Mouse (Mus musculus) retina, postnatal 1 day (tissue): ENCODE results near the gene Syngr1.
"Not testable (repeated sequence)": the region's sequence is repeated elsewhere in the genome, so short reads cannot be mapped to it uniquely, and the experiment has no call there.

Experiments
- DNase-seq: peaks from one replicate; pipeline ENCODE4 v3.0.0-alpha.2; 2012

Syngr1 gene

GRCm38 (mm10) chr15:80121721-80122325 lies 30.7 kb downstream of the Syngr1 start:
- no peak for DNase-seq

- not testable (repeated sequence) for DNase-seq
Observed at GRCm38 (mm10) chr15:80122431-80122830, 31.3 kb downstream of the Syngr1 start.

- no peak for DNase-seq
Observed at GRCm38 (mm10) chr15:80124651-80125050, 33.5 kb downstream of the Syngr1 start.

- no peak for DNase-seq
Observed at GRCm38 (mm10) chr15:80127191-80127590, 36.1 kb downstream of the Syngr1 start.

GRCm38 (mm10) chr15:80129982-80130381 lies 38.8 kb downstream of the Syngr1 start:
- no peak for DNase-seq

- no peak for DNase-seq
Observed at GRCm38 (mm10) chr15:80130689-80131088, 39.6 kb downstream of the Syngr1 start.

GRCm38 (mm10) chr15:80131421-80131820 lies 40.3 kb downstream of the Syngr1 start:
- DNase-seq: no peak

GRCm38 (mm10) chr15:80132452-80132851 lies 41.3 kb downstream of the Syngr1 start:
- DNase-seq: no peak

- peak; percentile 97 for DNase-seq
Observed at GRCm38 (mm10) chr15:80132993-80133586, 42.0 kb downstream of the Syngr1 start, which contains the start of gene Tab1. Gene Tab1 (plus strand): TSS chr15:80133127.

- no peak for DNase-seq
Observed at GRCm38 (mm10) chr15:80133682-80134449, 42.7 kb downstream of the Syngr1 start.

GRCm38 (mm10) chr15:80134450-80134847 lies 43.3 kb downstream of the Syngr1 start:
- no peak for DNase-seq

GRCm38 (mm10) chr15:80135499-80135898 lies 44.4 kb downstream of the Syngr1 start:
- no peak for DNase-seq

- no peak for DNase-seq
Observed at GRCm38 (mm10) chr15:80136645-80137044, 45.5 kb downstream of the Syngr1 start.

GRCm38 (mm10) chr15:80137945-80138791 lies 47.0 kb downstream of the Syngr1 start:
- DNase-seq: no peak

GRCm38 (mm10) chr15:80140302-80140701 lies 49.2 kb downstream of the Syngr1 start:
- no peak for DNase-seq

GRCm38 (mm10) chr15:80140878-80141277 lies 49.7 kb downstream of the Syngr1 start:
- DNase-seq: no peak

GRCm38 (mm10) chr15:80142130-80142529 lies 51.0 kb downstream of the Syngr1 start:
- peak; percentile 24 for DNase-seq

- no peak for DNase-seq
Observed at GRCm38 (mm10) chr15:80143760-80144159, 52.6 kb downstream of the Syngr1 start.

- no peak for DNase-seq
Observed at GRCm38 (mm10) chr15:80145397-80145796, 54.3 kb downstream of the Syngr1 start.

- DNase-seq: no peak
Observed at GRCm38 (mm10) chr15:80146153-80146552, 55.0 kb downstream of the Syngr1 start.

- DNase-seq: no peak
Observed at GRCm38 (mm10) chr15:80147090-80147489, 56.0 kb downstream of the Syngr1 start.

GRCm38 (mm10) chr15:80147511-80147910 lies 56.4 kb downstream of the Syngr1 start:
- no peak for DNase-seq

- DNase-seq: no peak
Observed at GRCm38 (mm10) chr15:80148565-80148964, 57.4 kb downstream of the Syngr1 start.
